Mouse (Mus musculus): ENCODE data around the gene Eif4b. TPM values are rescaled to one million over a fixed set of nuclear protein-coding genes. Genes with fewer than 3 reads are reported as not detected.
A peak's percentile ranks its signal among the peaks of the same experiment; 100 is the strongest.

The Eif4b gene
- total RNA-seq, 1 experiment from 2014 or later: 224 TPM

- DNase-seq: peak; percentile 7
Measured at GRCm38 (mm10) chr15:102116753-102117415, 43.3 kb downstream of the Eif4b start.

GRCm38 (mm10) chr15:102117461-102118443, 44.2 kb downstream of the Eif4b start:
- peak; percentile 52 for DNase-seq

GRCm38 (mm10) chr15:102118591-102118990, 45.0 kb downstream of the Eif4b start:
- DNase-seq: no peak

- DNase-seq: no peak
Measured at GRCm38 (mm10) chr15:102119121-102119830, 45.7 kb downstream of the Eif4b start.

GRCm38 (mm10) chr15:102119831-102120170, 46.2 kb downstream of the Eif4b start:
- DNase-seq: no peak

- no peak for DNase-seq
Measured at GRCm38 (mm10) chr15:102120530-102120929, 47.0 kb downstream of the Eif4b start.

- peak; percentile 81 for DNase-seq
Measured at GRCm38 (mm10) chr15:102126303-102126702, 52.7 kb downstream of the Eif4b start.

GRCm38 (mm10) chr15:102133314-102133713, 59.7 kb downstream of the Eif4b start:
- no peak for DNase-seq

GRCm38 (mm10) chr15:102134709-102135108, 61.1 kb downstream of the Eif4b start:
- DNase-seq: no peak

- DNase-seq: no peak
Measured at GRCm38 (mm10) chr15:102135522-102136128, 62.1 kb downstream of the Eif4b start.

GRCm38 (mm10) chr15:102136129-102136758, 62.7 kb downstream of the Eif4b start, which contains the start of gene Spryd3:
Spryd3 (minus strand) TSS chr15:102136234.
- DNase-seq: peak; percentile 98

- DNase-seq: no peak
Measured at GRCm38 (mm10) chr15:102141120-102141519, 67.5 kb downstream of the Eif4b start.

- DNase-seq: no peak
Measured at GRCm38 (mm10) chr15:102142914-102143912, 69.6 kb downstream of the Eif4b start.

- no peak for DNase-seq
Measured at GRCm38 (mm10) chr15:102144274-102144711, 70.7 kb downstream of the Eif4b start, which contains the start of gene Igfbp6. Igfbp6 (plus strand) TSS chr15:102144362.

GRCm38 (mm10) chr15:102144726-102145125, 71.2 kb downstream of the Eif4b start:
- DNase-seq: no peak

- peak; percentile 85 for DNase-seq
Measured at GRCm38 (mm10) chr15:102145330-102145729, 71.8 kb downstream of the Eif4b start.

- DNase-seq: no peak
Measured at GRCm38 (mm10) chr15:102146089-102146488, 72.5 kb downstream of the Eif4b start.
